Mouse (Mus musculus): Measurements from ENCODE around the gene Diexf.

Diexf gene

GRCm38 (mm10) chr1:193086111-193086841, 43.8 kb downstream of the Diexf start:
- no peak for DNase-seq (ENCODE audit: low spot score)

- no peak for DNase-seq (ENCODE audit: low spot score)
Observed at GRCm38 (mm10) chr1:193085541-193086020, 44.5 kb downstream of the Diexf start.

- DNase-seq (ENCODE audit: low spot score): no peak
Observed at GRCm38 (mm10) chr1:193084016-193084415, 46.1 kb downstream of the Diexf start.

GRCm38 (mm10) chr1:193083051-193083450, 47.0 kb downstream of the Diexf start:
- no peak for DNase-seq (ENCODE audit: low spot score)

GRCm38 (mm10) chr1:193082311-193082921, 47.7 kb downstream of the Diexf start:
- DNase-seq (ENCODE audit: low spot score): no peak

- DNase-seq (ENCODE audit: low spot score): no peak
Observed at GRCm38 (mm10) chr1:193062618-193063017, 67.5 kb downstream of the Diexf start.

GRCm38 (mm10) chr1:193060167-193060566, 69.9 kb downstream of the Diexf start:
- DNase-seq (ENCODE audit: low spot score): no peak

- no peak for DNase-seq (ENCODE audit: low spot score)
Observed at GRCm38 (mm10) chr1:193059596-193059995, 70.5 kb downstream of the Diexf start.

GRCm38 (mm10) chr1:193054401-193054800, 75.7 kb downstream of the Diexf start:
- DNase-seq (ENCODE audit: low spot score): no peak

GRCm38 (mm10) chr1:193053065-193053464, 77.0 kb downstream of the Diexf start:
- no peak for DNase-seq (ENCODE audit: low spot score)

- no peak for DNase-seq (ENCODE audit: low spot score)
Observed at GRCm38 (mm10) chr1:193047616-193048015, 82.5 kb downstream of the Diexf start.

GRCm38 (mm10) chr1:193042760-193043295, 87.2 kb downstream of the Diexf start:
- no peak for DNase-seq (ENCODE audit: low spot score)

All from T-cell, adult 2 months (primary cell).